Mouse (Mus musculus) embryonic fibroblast, embryonic 13.5 days (primary cell): Measurements from ENCODE around the gene Ddhd1.

Experiments
- CTCF ChIP-seq: IDR thresholded peaks from 2 replicates; pipeline ENCODE4 v1.5.1; 2011; ENCODE audit warnings: mild to moderate bottlenecking, control low read depth, low read length, moderate library complexity, borderline replicate concordance; ENCODE audit not compliant: insufficient read depth
- POLR2A ChIP-seq: IDR thresholded peaks from 2 replicates; pipeline ENCODE4 v1.6.1; 2011; ENCODE audit warnings: low read depth, mild to moderate bottlenecking, control low read depth, low read length, moderate library complexity

- TF ChIP-seq CTCF (no peak), POLR2A (no peak)
Observed at GRCm38 (mm10) chr14:45587536-45587935, 70.4 kb downstream of the Ddhd1 start.
